Mouse (Mus musculus) liver, embryonic 14.5 days (tissue): ENCODE data around the gene Emc6.
A peak's percentile ranks its signal among the peaks of the same experiment; 100 is the strongest.

Experiments
- CTCF ChIP-seq: IDR thresholded peaks from 2 replicates; pipeline ENCODE4 v1.5.1; 2016; ENCODE audit warnings: antibody characterized with exemption, low read depth, control low read depth
- EP300 ChIP-seq: IDR thresholded peaks from 2 replicates; pipeline ENCODE4 v1.6.1; 2016; ENCODE audit warnings: antibody characterized with exemption, low read depth

DNA sequence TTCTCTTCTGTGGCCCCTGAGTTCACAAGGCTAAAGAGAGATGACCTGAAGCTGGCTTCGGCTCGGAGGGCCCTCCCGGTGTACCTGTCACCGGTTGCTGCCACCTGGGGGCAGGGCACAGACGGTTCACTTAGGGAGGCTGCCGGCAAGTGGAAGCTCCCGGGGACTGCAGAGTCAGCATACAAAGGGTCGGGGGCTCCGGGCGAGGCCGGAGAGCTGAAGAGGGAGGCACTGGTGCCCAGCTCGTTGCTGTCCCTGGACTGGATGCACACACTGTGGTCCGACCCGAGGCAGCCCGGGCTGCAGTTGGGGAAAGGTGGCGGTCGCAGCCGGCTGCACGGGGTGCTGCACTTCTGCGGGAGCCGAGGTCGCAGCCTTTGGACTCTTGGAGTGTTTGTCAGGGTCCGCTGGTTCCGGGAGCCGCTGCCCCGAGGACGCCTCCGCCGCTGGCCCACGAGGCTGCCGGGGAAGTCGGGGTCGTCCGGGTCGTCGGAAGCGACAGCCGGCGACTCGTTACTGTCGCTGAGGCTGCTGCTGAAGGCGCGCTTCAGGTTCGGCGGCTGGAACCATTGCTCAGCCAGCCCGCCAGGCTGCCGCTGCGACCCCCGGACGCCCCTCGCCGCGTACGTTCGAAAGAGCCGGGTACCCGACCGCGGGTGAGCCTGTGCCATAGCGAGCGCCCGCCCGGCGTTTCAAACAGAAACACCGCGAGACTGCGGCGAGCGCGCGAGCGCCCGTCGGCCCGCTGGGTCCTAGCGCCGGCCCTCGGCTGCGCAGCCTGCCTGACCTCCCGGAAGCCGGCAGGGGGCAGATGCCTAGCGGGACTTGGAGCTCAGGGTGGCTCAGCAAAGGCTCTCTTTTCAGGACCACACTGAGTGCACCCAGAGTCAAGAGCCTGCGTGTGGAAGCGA is 39.0 kb downstream of the Emc6 start, which contains the start of gene Haspin:
- peak; percentile 77 for TF ChIP-seq EP300
- TF ChIP-seq CTCF: peak; percentile 91
